Mouse (Mus musculus): ENCODE results near the gene Rpl19. TPM values are rescaled to one million over a fixed set of nuclear protein-coding genes. Genes with fewer than 3 reads are reported as not detected.

Rpl19 gene
- polyA plus RNA-seq, 1 experiment from 2014 or later = 926 TPM

Small RNA genes within 50 kb of the gene (microRNA-seq; reads per million reads assigned to microRNA genes)
- gene Gm27597 = not detected

Other genes with a start within 250 kb of the Rpl19 start
- gene Rpl23, start 244.3 kb upstream of the Rpl19 start, polyA plus RNA-seq (2014; fragmentation: Nextera tagmentation; extraction: Ambion mirVana) = 453 and 457 TPM in 2 replicates
- 68.8 and 73.1 TPM in 2 replicates for gene Lasp1, start 227.7 kb upstream of the Rpl19 start, polyA plus RNA-seq (2014; fragmentation: Nextera tagmentation; extraction: Ambion mirVana)
- gene B230217C12Rik, start 185.9 kb upstream of the Rpl19 start, polyA plus RNA-seq (2014; fragmentation: Nextera tagmentation; extraction: Ambion mirVana) = 14.1 and 15.0 TPM in 2 replicates
- 0.53 and 0.65 TPM in 2 replicates for gene Fbxo47, start 142.6 kb upstream of the Rpl19 start, polyA plus RNA-seq (2014; fragmentation: Nextera tagmentation; extraction: Ambion mirVana)
- 0.24 TPM in 1 of 2 replicates, not detected in the other for gene Plxdc1, start 40.3 kb upstream of the Rpl19 start, polyA plus RNA-seq (2014; fragmentation: Nextera tagmentation; extraction: Ambion mirVana)
- 10.6 and 14.1 TPM in 2 replicates for gene Arl5c, start 30.5 kb upstream of the Rpl19 start, polyA plus RNA-seq (2014; fragmentation: Nextera tagmentation; extraction: Ambion mirVana)
- 15.2 and 15.8 TPM in 2 replicates for gene Cacnb1, start 3.7 kb upstream of the Rpl19 start, polyA plus RNA-seq (2014; fragmentation: Nextera tagmentation; extraction: Ambion mirVana)
- gene Stac2, start 26.8 kb downstream of the Rpl19 start, polyA plus RNA-seq (2014; fragmentation: Nextera tagmentation; extraction: Ambion mirVana) = 6.6 and 6.8 TPM in 2 replicates
- gene Fbxl20, start 123.7 kb downstream of the Rpl19 start, polyA plus RNA-seq (2014; fragmentation: Nextera tagmentation; extraction: Ambion mirVana) = 24.1 and 26.8 TPM in 2 replicates
- 74.6 and 75.3 TPM in 2 replicates for gene Med1, start 166.6 kb downstream of the Rpl19 start, polyA plus RNA-seq (2014; fragmentation: Nextera tagmentation; extraction: Ambion mirVana)
- 13.1 TPM in 2 replicates for gene Cdk12, start 176.3 kb downstream of the Rpl19 start, polyA plus RNA-seq (2014; fragmentation: Nextera tagmentation; extraction: Ambion mirVana)